Mouse (Mus musculus) ovary, postnatal 10 days (tissue): ENCODE measurements around the gene Timm9.

ENCODE experiments used
- DNase-seq: peaks from one replicate; pipeline ENCODE4 v3.0.0; 2022; ENCODE audit warnings: low spot score

The Timm9 gene

GRCm38 (mm10) chr12:71136130-71136973 lies at the start of gene Timm9, which contains the start of gene 2700049A03Rik:
Gene Timm9, minus strand, starts transcription at chr12:71136684.
Gene 2700049A03Rik, plus strand, starts transcription at chr12:71136848.
- DNase-seq = peak; percentile 67

GRCm38 (mm10) chr12:71184396-71184795 lies 47.9 kb upstream of the Timm9 start:
- DNase-seq = no peak

GRCm38 (mm10) chr12:71183736-71184135 lies 47.3 kb upstream of the Timm9 start:
- no peak for DNase-seq

- DNase-seq = no peak
Measured at GRCm38 (mm10) chr12:71169911-71170310, 33.4 kb upstream of the Timm9 start.

GRCm38 (mm10) chr12:71164410-71164809 lies 27.9 kb upstream of the Timm9 start:
- DNase-seq = no peak

- no peak for DNase-seq
Measured at GRCm38 (mm10) chr12:71157974-71158373, 21.5 kb upstream of the Timm9 start.

GRCm38 (mm10) chr12:71154979-71155378 lies 18.5 kb upstream of the Timm9 start:
- DNase-seq = no peak

- DNase-seq = no peak
Measured at GRCm38 (mm10) chr12:71150167-71150566, 13.7 kb upstream of the Timm9 start.

- DNase-seq = no peak
Measured at GRCm38 (mm10) chr12:71149456-71149855, 13.0 kb upstream of the Timm9 start.

- DNase-seq = no peak
Measured at GRCm38 (mm10) chr12:71148801-71149200, 12.3 kb upstream of the Timm9 start.

- DNase-seq = no peak
Measured at GRCm38 (mm10) chr12:71147641-71148040, 11.2 kb upstream of the Timm9 start.

GRCm38 (mm10) chr12:71141189-71141588 lies 4.7 kb upstream of the Timm9 start:
- no peak for DNase-seq

GRCm38 (mm10) chr12:71139258-71139828 lies 2.9 kb upstream of the Timm9 start:
- no peak for DNase-seq

- no peak for DNase-seq
Measured at GRCm38 (mm10) chr12:71137686-71138085, 1.2 kb upstream of the Timm9 start.

GRCm38 (mm10) chr12:71136974-71137491 lies 549 bp upstream of the Timm9 start:
- peak; percentile 56 for DNase-seq

- DNase-seq = no peak
Measured at GRCm38 (mm10) chr12:71135581-71135980, 903 bp downstream of the Timm9 start.

- DNase-seq = no peak
Measured at GRCm38 (mm10) chr12:71123286-71123685, 13.2 kb downstream of the Timm9 start.

GRCm38 (mm10) chr12:71122731-71123130 lies 13.8 kb downstream of the Timm9 start:
- DNase-seq = no peak

- no peak for DNase-seq
Measured at GRCm38 (mm10) chr12:71116411-71116810, 20.1 kb downstream of the Timm9 start.

- DNase-seq = no peak
Measured at GRCm38 (mm10) chr12:71113675-71114288, 22.7 kb downstream of the Timm9 start.

- no peak for DNase-seq
Measured at GRCm38 (mm10) chr12:71113074-71113473, 23.4 kb downstream of the Timm9 start.

- peak; percentile 5 for DNase-seq
Measured at GRCm38 (mm10) chr12:71111331-71111730, 25.2 kb downstream of the Timm9 start, which contains the start of gene Tomm20l. Gene Tomm20l, plus strand, starts transcription at chr12:71111428.
